Mouse (Mus musculus) E14TG2a.4 (cell line): ENCODE results near the gene Tbc1d2b.

ENCODE experiments used
- H3K27me3 ChIP-seq: 2 replicates; pipeline ENCODE4 v1.6.1; 2014; ENCODE audit warnings: low read length, control low read depth; ENCODE audit not compliant: insufficient read depth
- H3K36me3 ChIP-seq: 2 replicates; pipeline ENCODE4 v1.6.1; 2014; ENCODE audit warnings: low read length, control low read depth; ENCODE audit not compliant: insufficient read depth
- H3K4me1 ChIP-seq: replicated peaks from 2 replicates; pipeline ENCODE4 v1.6.1; 2014; ENCODE audit warnings: low read depth, low read length, control low read depth
- H3K4me3 ChIP-seq: replicated peaks from 2 replicates; pipeline ENCODE4 v1.5.1; 2014; ENCODE audit warnings: mild to moderate bottlenecking, low read length
- H3K9me3 ChIP-seq: 2 replicates; pipeline ENCODE4 v1.6.1; 2014; ENCODE audit warnings: low read length, control low read depth
- CTCF ChIP-seq: conservative IDR thresholded peaks from 2 replicates; pipeline ENCODE4 v1.5.1; 2014; ENCODE audit warnings: low read length
- NANOG ChIP-seq: IDR thresholded peaks from 2 replicates; pipeline ENCODE4 v1.6.1; 2014; ENCODE audit warnings: borderline replicate concordance, low read length, mixed read lengths
- POU5F1 ChIP-seq: IDR thresholded peaks from 2 replicates; pipeline ENCODE4 v1.6.1; 2014; ENCODE audit warnings: low read length, borderline replicate concordance

The Tbc1d2b gene

DNA sequence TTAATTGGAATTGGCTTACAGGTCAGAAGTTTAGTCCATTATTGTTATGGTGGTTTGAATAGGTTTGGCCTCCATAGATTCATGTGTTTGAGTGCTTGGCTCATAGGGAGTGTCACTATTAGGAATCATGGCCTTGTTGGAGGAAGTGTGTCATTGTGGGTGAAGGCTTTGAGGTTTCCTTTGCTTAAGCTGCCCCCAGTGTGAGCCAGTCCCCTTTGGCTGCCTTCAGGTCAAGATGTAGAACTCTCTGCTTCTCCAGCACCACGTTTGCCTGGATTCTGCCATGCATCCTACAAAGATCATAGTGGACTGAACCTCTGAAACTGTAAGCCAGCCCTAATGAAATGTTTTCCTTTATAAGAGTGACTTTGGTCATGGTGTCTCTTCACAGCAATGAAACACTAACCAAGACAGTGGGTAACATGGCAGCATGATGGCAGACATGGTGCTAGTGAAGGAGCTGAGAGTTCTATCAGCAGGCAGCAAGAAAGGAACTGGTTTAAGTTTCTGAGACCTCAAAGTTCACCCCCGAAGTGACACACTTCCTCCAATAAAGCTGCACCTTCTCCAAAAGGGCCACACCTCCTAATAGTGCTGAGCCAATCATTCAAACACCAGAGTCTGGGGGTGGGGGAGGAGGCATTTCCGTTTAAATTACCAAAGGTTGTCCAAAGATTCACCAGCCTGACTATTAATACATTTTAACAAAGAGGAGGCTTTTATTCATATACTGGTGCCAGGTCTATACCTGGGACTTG lies 23.2 kb upstream of the Tbc1d2b start:
- no peaks in the 10 kb centered on the region for H3K27me3 ChIP-seq
- TF ChIP-seq POU5F1 (no peak), CTCF (no peak), NANOG (no peak)
- no peak overlapping the region for H3K4me3 ChIP-seq
- no peaks in the 10 kb centered on the region for H3K36me3 ChIP-seq
- peaks cover 8% of the 10 kb centered on the region; the same call in 1 of the 2 replicates for H3K9me3 ChIP-seq
- no peaks in the 10 kb centered on the region for H3K4me1 ChIP-seq

DNA sequence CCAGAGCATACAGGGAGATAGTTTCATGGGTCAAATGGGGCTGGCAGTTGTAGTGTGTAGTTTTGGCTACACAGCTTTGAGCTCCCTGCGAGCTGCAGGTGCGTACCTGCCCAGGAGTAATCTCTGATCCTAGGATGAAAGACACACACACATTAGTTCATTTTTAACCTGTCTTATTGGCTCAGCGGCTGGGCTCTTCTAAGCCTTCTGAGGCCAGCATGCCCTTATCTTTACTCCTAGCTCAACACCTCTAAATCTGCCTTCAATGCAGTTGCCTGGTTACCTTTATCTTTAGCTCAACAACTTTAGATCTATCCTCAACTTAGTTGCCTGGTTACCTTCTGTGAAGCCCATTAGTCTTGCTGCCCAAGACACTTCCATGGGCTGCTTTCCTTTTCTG lies 7.8 kb upstream of the Tbc1d2b start:
- no peak for TF ChIP-seq NANOG
- TF ChIP-seq CTCF: no peak
- TF ChIP-seq POU5F1: no peak
- H3K36me3 ChIP-seq: no peaks in the 10 kb centered on the region
- no peaks in the 10 kb centered on the region; the same call in 1 of the 2 replicates for H3K9me3 ChIP-seq
- no peaks in the 10 kb centered on the region for H3K27me3 ChIP-seq
- no peak overlapping the region for H3K4me3 ChIP-seq
- H3K4me1 ChIP-seq: peaks cover 22% of the 10 kb centered on the region

DNA sequence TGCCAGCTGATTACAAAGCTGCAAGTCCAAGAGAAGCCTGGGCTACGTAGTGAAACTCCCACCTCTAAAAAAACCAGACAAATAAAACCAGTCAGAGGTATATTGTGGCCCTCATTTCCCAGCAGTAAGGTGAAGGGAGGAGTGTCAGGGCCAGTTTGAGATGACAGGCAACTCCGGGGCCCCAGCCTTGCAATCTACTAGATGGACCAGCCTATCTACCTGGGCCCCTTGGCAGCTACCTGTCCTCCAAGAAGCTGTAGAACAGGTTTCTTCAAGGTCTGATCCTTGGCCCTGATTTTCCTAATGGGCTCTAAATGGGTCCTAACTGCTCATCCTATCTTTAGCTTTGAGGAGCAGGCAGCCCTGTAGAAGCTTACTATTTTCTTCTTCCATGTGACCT lies 7.3 kb upstream of the Tbc1d2b start:
- Histone ChIP-seq H3K4me1 (peaks cover 23% of the 10 kb centered on the region), H3K4me3 (no peak overlapping the region), H3K9me3 (no peaks in the 10 kb centered on the region), H3K36me3 (no peaks in the 10 kb centered on the region), H3K27me3 (no peaks in the 10 kb centered on the region)
- TF ChIP-seq NANOG: no peak
- no peak for TF ChIP-seq CTCF
- no peak for TF ChIP-seq POU5F1

DNA sequence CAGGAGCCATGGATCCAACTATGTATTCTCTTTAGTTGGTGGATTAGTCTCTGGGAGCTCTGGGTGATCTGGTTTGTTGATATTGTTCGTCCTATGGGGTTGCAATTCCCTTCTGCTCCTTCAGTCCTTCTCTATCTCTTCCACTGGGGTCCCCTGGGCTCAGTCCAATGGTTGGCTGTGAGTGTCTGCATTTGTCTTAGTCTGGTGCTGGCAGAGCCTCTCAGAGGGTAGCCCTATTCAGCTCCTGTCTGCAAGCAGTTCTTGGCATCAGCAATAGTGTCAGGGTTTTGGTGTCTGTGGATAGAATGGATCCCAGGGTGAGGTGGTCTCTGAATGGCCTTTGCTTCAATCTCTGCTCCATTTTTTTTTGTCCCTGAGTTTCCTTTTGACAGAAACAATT lies 6.2 kb upstream of the Tbc1d2b start:
- Histone ChIP-seq H3K4me1 (peaks cover 35% of the 10 kb centered on the region), H3K27me3 (no peaks in the 10 kb centered on the region), H3K4me3 (no peak overlapping the region), H3K36me3 (no peaks in the 10 kb centered on the region), H3K9me3 (no peaks in the 10 kb centered on the region)
- TF ChIP-seq CTCF (no peak), NANOG (no peak), POU5F1 (no peak)

DNA sequence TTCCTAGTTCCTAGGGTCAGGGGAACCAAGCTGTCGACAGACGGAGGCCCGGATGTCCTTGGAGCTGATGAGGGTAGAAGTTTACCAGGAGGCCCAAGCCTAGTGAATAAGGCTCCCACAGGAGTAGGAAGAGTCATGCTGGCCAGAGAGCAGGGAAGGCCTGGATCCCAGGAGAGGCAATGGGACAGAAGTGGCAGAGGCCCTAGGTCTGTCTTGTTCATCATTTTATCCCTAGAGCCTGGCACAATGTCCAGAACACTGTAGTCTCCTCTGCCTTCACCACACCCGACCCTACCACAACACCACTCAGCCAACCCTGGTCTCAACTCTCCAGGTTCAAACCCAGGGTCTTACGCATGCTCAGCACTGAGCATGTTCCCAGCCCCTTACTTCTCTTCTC lies 5.3 kb upstream of the Tbc1d2b start:
- H3K4me1 ChIP-seq: peaks cover 43% of the 10 kb centered on the region
- H3K4me3 ChIP-seq: no peak overlapping the region
- no peaks in the 10 kb centered on the region for H3K27me3 ChIP-seq
- H3K9me3 ChIP-seq: no peaks in the 10 kb centered on the region
- no peaks in the 10 kb centered on the region for H3K36me3 ChIP-seq
- no peak for TF ChIP-seq POU5F1
- TF ChIP-seq NANOG: no peak
- TF ChIP-seq CTCF: no peak

DNA sequence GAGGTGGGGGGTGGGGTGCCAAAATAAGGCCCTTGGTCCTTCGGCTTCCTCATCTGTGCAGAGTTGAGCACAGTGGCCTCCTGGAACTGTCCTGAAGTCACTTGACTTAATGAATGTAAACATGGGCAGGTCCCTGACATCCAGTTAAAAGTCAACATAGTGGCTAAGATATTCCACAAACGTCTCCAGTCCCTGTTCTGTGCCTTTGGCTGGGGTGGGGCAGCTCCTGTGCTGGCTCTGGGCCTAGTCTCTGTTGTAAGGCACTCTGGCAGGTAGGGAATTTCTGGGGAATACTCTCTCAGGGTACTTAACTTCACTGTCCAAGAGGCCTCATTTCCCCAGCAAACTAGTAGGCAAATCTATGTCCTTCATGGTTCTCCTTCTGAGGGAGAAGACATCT lies 4.9 kb upstream of the Tbc1d2b start:
- Histone ChIP-seq H3K36me3 (no peaks in the 10 kb centered on the region), H3K9me3 (no peaks in the 10 kb centered on the region), H3K27me3 (no peaks in the 10 kb centered on the region), H3K4me3 (no peak overlapping the region), H3K4me1 (peaks cover 45% of the 10 kb centered on the region)
- no peak for TF ChIP-seq CTCF
- TF ChIP-seq NANOG: no peak
- TF ChIP-seq POU5F1: no peak

DNA sequence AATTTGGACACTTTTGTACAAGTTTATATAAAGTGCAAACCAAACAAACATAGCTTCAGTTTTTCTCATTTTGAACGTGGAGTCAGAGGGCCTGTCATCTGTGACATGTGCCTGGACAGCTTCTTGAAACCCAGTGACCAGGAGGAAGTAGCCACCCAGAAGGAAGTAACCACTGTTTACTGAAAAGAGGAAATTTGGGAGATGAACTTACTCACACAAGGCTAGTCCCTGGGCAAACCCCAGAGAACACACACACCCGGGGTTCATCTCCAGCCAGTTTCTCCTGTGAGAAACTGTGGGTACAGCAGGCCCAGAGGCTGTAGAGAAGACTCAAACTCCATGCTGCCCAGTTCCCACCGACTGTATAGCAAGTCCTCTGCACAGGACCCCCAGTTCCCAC lies 3.9 kb upstream of the Tbc1d2b start:
- no peaks in the 10 kb centered on the region for H3K36me3 ChIP-seq
- no peak overlapping the region for H3K4me3 ChIP-seq
- peaks cover 4% of the 10 kb centered on the region; the same call in 1 of the 2 replicates for H3K27me3 ChIP-seq
- TF ChIP-seq POU5F1 (no peak), NANOG (no peak), CTCF (no peak)
- H3K9me3 ChIP-seq: no peaks in the 10 kb centered on the region
- peaks cover 49% of the 10 kb centered on the region for H3K4me1 ChIP-seq

DNA sequence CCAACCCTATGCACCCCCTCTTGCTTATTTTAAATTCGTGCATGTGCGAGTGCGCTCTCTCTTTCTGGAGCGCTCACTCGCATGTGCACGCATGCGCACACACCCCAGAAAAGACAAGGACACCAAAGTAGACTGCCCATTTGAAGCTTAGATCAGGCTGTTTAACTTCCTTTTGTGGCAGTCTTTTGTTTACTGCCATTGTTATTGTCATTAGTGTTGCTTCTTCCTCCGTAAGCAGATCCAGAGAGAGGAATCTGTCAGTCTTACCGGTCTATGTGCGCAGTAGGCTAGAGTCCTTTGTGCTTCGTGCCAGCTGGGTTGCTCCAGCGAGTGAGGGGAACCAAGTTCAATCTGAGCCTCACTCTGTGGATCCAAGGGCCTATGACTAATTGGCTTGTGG lies 1.7 kb upstream of the Tbc1d2b start:
- Histone ChIP-seq H3K4me1 (peaks cover 57% of the 10 kb centered on the region), H3K27me3 (peaks cover 5% of the 10 kb centered on the region; the same call in 1 of the 2 replicates), H3K9me3 (no peaks in the 10 kb centered on the region), H3K36me3 (no peaks in the 10 kb centered on the region), H3K4me3 (0 out of 2 replicates have a peak overlapping the region, but pooled peaks have one; percentile 7)
- TF ChIP-seq NANOG (no peak), POU5F1 (no peak), CTCF (no peak)
